Mouse (Mus musculus): Measurements from ENCODE around the gene Lsamp. TPM values are rescaled to one million over a fixed set of nuclear protein-coding genes. Genes with fewer than 3 reads are reported as not detected.

Gene Lsamp
- polyA plus RNA-seq (2014; fragmentation: Illumina TruSeq; extraction: RNeasy Lipid Tissue Mini Kit (QIAGEN cat#74804); ENCODE audit: low read depth, low replicate concordance): 0.22 TPM

DNA sequence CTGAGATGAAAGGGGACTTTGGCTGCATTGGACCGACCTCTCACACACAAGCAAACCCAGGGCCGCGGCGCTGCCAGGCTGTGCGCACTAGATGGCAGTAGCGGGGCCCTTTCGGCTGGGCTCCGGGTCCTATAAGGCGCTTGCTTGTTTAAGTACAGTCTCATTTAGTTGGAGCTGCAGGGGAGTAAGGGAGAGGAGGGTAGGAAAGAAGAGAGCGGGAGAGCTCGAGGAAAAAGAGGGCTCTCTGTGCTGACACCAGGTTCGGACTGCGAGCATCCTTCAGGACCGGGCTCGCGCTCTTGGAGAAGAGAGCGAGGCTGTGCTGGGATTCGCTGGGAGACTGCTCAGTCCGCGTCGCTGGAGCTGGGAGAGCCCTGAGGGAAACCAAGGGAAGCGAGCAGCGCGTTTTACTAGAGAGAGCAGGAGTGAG is at the start of gene Lsamp:
Lsamp (plus strand) TSS at position 157 of the 430 bp plus-strand sequence.

